Mouse (Mus musculus) stomach, embryonic 15.5 days (tissue): Measurements from ENCODE around the gene Swsap1. TPM values are rescaled to one million over a fixed set of nuclear protein-coding genes. Genes with fewer than 3 reads are reported as not detected.

Source experiments
- ATAC-seq: fragments of 200-750 bp; cut with Nextera tagmentation; 2 replicates; pipeline ENCODE4 v1.8.0; 2017; ENCODE audit warnings: low read depth, moderate number of reproducible peaks, moderate TSS enrichment; ENCODE audit not compliant: insufficient read depth, low FRiP score
- H3K27ac ChIP-seq: fragments of 300-500 bp; sonication (generic); 2 replicates; pipeline ENCODE4 v1.5.1; 2015; ENCODE audit warnings: mild to moderate bottlenecking, inconsistent platforms
- H3K27me3 ChIP-seq: fragments of 300-500 bp; sonication (generic); replicated peaks from 2 replicates; pipeline ENCODE4 v1.6.1; 2015; ENCODE audit warnings: inconsistent platforms
- H3K36me3 ChIP-seq: fragments of 300-500 bp; sonication (generic); 2 replicates; pipeline ENCODE4 v1.6.1; 2015; ENCODE audit warnings: inconsistent platforms
- H3K4me1 ChIP-seq: fragments of 300-500 bp; sonication (generic); 2 replicates; pipeline ENCODE4 v1.6.1; 2015; ENCODE audit warnings: inconsistent platforms
- H3K4me2 ChIP-seq: fragments of 300-500 bp; sonication (generic); 2 replicates; pipeline ENCODE4 v1.6.1; 2015; ENCODE audit warnings: mild to moderate bottlenecking, inconsistent platforms
- H3K4me3 ChIP-seq: fragments of 300-500 bp; sonication (generic); replicated peaks from 2 replicates; pipeline ENCODE4 v1.5.1; 2015; ENCODE audit warnings: inconsistent platforms
- H3K9ac ChIP-seq: fragments of 300-500 bp; sonication (generic); 2 replicates; pipeline ENCODE4 v1.6.1; 2015; ENCODE audit warnings: inconsistent platforms
- H3K9me3 ChIP-seq: fragments of 300-500 bp; sonication (generic); 2 replicates; pipeline ENCODE4 v1.6.1; 2016; ENCODE audit warnings: inconsistent platforms
- WGBS: fragments of 180-500 bp; shearing (Covaris S2); methylation state at CpG from one replicate; pipeline ENCODE4 v1.1.7; 2015; 5-methylcytosine and 5-hydroxymethylcytosine counted together
- polyA plus RNA-seq: library from polyadenylated mRNA; unstranded; fragments of >200 nt; fragmentation: Nextera tagmentation; extraction: Ambion mirVana; gene quantifications from 2 replicates; pipeline ENCODE4 v1.2.1, GENCODE M21; 2015

The Swsap1 gene
- polyA plus RNA-seq, 1 experiment from 2014 or later, result 6.2 TPM

GRCm38 (mm10) chr9:21955225-21955569, 358 bp upstream of the Swsap1 start:
- Histone ChIP-seq H3K9ac (no peak overlapping the region), H3K9me3 (no peaks in the 10 kb centered on the region), H3K27me3 (no peaks in the 10 kb centered on the region; the same call in 1 of the 2 replicates), H3K4me3 (peak overlapping the region; percentile 75), H3K36me3 (no peaks in the 10 kb centered on the region), H3K4me2 (peak overlapping the region; percentile 55), H3K27ac (peak overlapping the region; percentile 67), H3K4me1 (peaks cover 6% of the 10 kb centered on the region; the same call in 1 of the 2 replicates)
- peak; percentile 71 for ATAC-seq
- WGBS, result 2% methylated on average over 18 of the region's 18 CpGs

- WGBS, result 78% methylated on average over 5 of the region's 5 CpGs
- H3K4me2 ChIP-seq, result no peak overlapping the region
- no peak overlapping the region for H3K4me3 ChIP-seq
- H3K36me3 ChIP-seq, result no peaks in the 10 kb centered on the region
- H3K27me3 ChIP-seq, result peaks cover 15% of the 10 kb centered on the region
- no peak overlapping the region for H3K9ac ChIP-seq
- no peaks in the 10 kb centered on the region for H3K9me3 ChIP-seq
- no peak overlapping the region for H3K27ac ChIP-seq
- no peak for ATAC-seq
- H3K4me1 ChIP-seq, result peaks cover 30% of the 10 kb centered on the region
Measured at GRCm38 (mm10) chr9:21958372-21958771, 2.8 kb downstream of the Swsap1 start.

GRCm38 (mm10) chr9:21959244-21959643, 3.7 kb downstream of the Swsap1 start:
- WGBS, result 90% methylated on average over 7 of the region's 7 CpGs

GRCm38 (mm10) chr9:21960135-21960534, 4.6 kb downstream of the Swsap1 start:
- ATAC-seq, result no peak
- 0 out of 2 replicates have a peak overlapping the region, but pooled peaks have one; percentile 96 for H3K4me2 ChIP-seq

More at GRCm38 (mm10) chr9:21959244-21959643, 3.7 kb downstream of the Swsap1 start:
- Histone ChIP-seq H3K27me3 (peaks cover 15% of the 10 kb centered on the region), H3K4me1 (peaks cover 32% of the 10 kb centered on the region), H3K9ac (no peak overlapping the region), H3K36me3 (no peaks in the 10 kb centered on the region), H3K4me3 (no peak overlapping the region), H3K27ac (no peak overlapping the region), H3K9me3 (no peaks in the 10 kb centered on the region), H3K4me2 (no peak overlapping the region)
- ATAC-seq, result no peak

GRCm38 (mm10) chr9:21960558-21961208, 5.1 kb downstream of the Swsap1 start:
- H3K4me3 ChIP-seq, result no peak overlapping the region
- peak overlapping the region; percentile 96; the same call in 1 of the 2 replicates for H3K4me2 ChIP-seq
- ATAC-seq, result no peak
- H3K36me3 ChIP-seq, result no peaks in the 10 kb centered on the region
- peaks cover 32% of the 10 kb centered on the region for H3K4me1 ChIP-seq
- peaks cover 15% of the 10 kb centered on the region for H3K27me3 ChIP-seq
- no peaks in the 10 kb centered on the region for H3K9me3 ChIP-seq
- H3K9ac ChIP-seq, result no peak overlapping the region
- H3K27ac ChIP-seq, result no peak overlapping the region
- 11% methylated on average over 26 of the region's 26 CpGs for WGBS

More at GRCm38 (mm10) chr9:21960135-21960534, 4.6 kb downstream of the Swsap1 start:
- no peak overlapping the region for H3K4me3 ChIP-seq
- WGBS, result 50% methylated on average over 9 of the region's 9 CpGs
- no peak overlapping the region for H3K27ac ChIP-seq
- H3K4me1 ChIP-seq, result peaks cover 32% of the 10 kb centered on the region
- H3K9ac ChIP-seq, result no peak overlapping the region
- no peaks in the 10 kb centered on the region for H3K9me3 ChIP-seq
- H3K36me3 ChIP-seq, result no peaks in the 10 kb centered on the region
- H3K27me3 ChIP-seq, result peaks cover 15% of the 10 kb centered on the region

- H3K9me3 ChIP-seq, result no peaks in the 10 kb centered on the region
- no peak for ATAC-seq
- H3K4me3 ChIP-seq, result peak overlapping the region; percentile 46
- H3K27ac ChIP-seq, result no peak overlapping the region
- WGBS, result 2% methylated on average over 35 of the region's 35 CpGs
- H3K4me2 ChIP-seq, result peak overlapping the region; percentile 96
- H3K4me1 ChIP-seq, result peaks cover 29% of the 10 kb centered on the region
- no peaks in the 10 kb centered on the region for H3K36me3 ChIP-seq
- peaks cover 15% of the 10 kb centered on the region for H3K27me3 ChIP-seq
- no peak overlapping the region for H3K9ac ChIP-seq
Measured at GRCm38 (mm10) chr9:21961366-21961980, 5.9 kb downstream of the Swsap1 start.

GRCm38 (mm10) chr9:21962010-21962409, 6.5 kb downstream of the Swsap1 start:
- Histone ChIP-seq H3K9ac (peak overlapping the region; percentile 19; the same call in 1 of the 2 replicates), H3K9me3 (no peaks in the 10 kb centered on the region), H3K36me3 (no peaks in the 10 kb centered on the region), H3K27ac (no peak overlapping the region), H3K27me3 (peaks cover 15% of the 10 kb centered on the region), H3K4me2 (peak overlapping the region; percentile 96), H3K4me3 (peak overlapping the region; percentile 46), H3K4me1 (peaks cover 26% of the 10 kb centered on the region)
- WGBS, result 1% methylated on average over 15 of the region's 15 CpGs
- peak; percentile 20; the same call in 1 of the 2 replicates for ATAC-seq

- WGBS, result 3% methylated on average over 34 of the region's 34 CpGs
- H3K27ac ChIP-seq, result no peak overlapping the region
- no peaks in the 10 kb centered on the region for H3K9me3 ChIP-seq
- peaks cover 15% of the 10 kb centered on the region for H3K27me3 ChIP-seq
- H3K4me3 ChIP-seq, result peak overlapping the region; percentile 46
- H3K9ac ChIP-seq, result peak overlapping the region; percentile 19; the same call in 1 of the 2 replicates
- no peaks in the 10 kb centered on the region for H3K36me3 ChIP-seq
- peak; percentile 90 for ATAC-seq
- peak overlapping the region; percentile 96 for H3K4me2 ChIP-seq
- H3K4me1 ChIP-seq, result peaks cover 26% of the 10 kb centered on the region
Measured at GRCm38 (mm10) chr9:21962416-21963059, 7.0 kb downstream of the Swsap1 start.

GRCm38 (mm10) chr9:21963417-21963816, 7.9 kb downstream of the Swsap1 start, which contains the start of gene Epor:
TSS of gene Epor (minus strand) at chr9:21963506.
- Histone ChIP-seq H3K4me3 (peak within 1 kb of the TSS; percentile 46), H3K4me1 (peaks cover 26% of the 10 kb centered on the region), H3K9me3 (no peaks in the 10 kb centered on the region), H3K27me3 (peaks cover 15% of the 10 kb centered on the region), H3K4me2 (peak within 1 kb of the TSS; percentile 96), H3K36me3 (no peaks in the 10 kb centered on the region), H3K9ac (peak within 1 kb of the TSS; percentile 19; the same call in 1 of the 2 replicates), H3K27ac (no peak within 1 kb of the TSS)
- WGBS, result 13% methylated on average over 8 of the region's 8 CpGs
- peak; percentile 54; the same call in 1 of the 2 replicates for ATAC-seq

- no peak overlapping the region for H3K4me3 ChIP-seq
- H3K9me3 ChIP-seq, result no peaks in the 10 kb centered on the region
- H3K27me3 ChIP-seq, result no peaks in the 10 kb centered on the region
- H3K27ac ChIP-seq, result no peak overlapping the region
- no peak overlapping the region for H3K9ac ChIP-seq
- H3K4me1 ChIP-seq, result no peaks in the 10 kb centered on the region
- H3K36me3 ChIP-seq, result no peaks in the 10 kb centered on the region
- no peak for ATAC-seq
- 39% methylated on average over 6 of the region's 6 CpGs for WGBS
- no peak overlapping the region for H3K4me2 ChIP-seq
Measured at GRCm38 (mm10) chr9:21968883-21969282, 13.3 kb downstream of the Swsap1 start.

GRCm38 (mm10) chr9:21969304-21969703, 13.7 kb downstream of the Swsap1 start:
- Histone ChIP-seq H3K4me1 (no peaks in the 10 kb centered on the region), H3K4me2 (no peak overlapping the region), H3K27me3 (no peaks in the 10 kb centered on the region), H3K27ac (no peak overlapping the region), H3K36me3 (no peaks in the 10 kb centered on the region), H3K9me3 (no peaks in the 10 kb centered on the region), H3K4me3 (no peak overlapping the region), H3K9ac (no peak overlapping the region)
- no peak for ATAC-seq
- 83% methylated on average over 4 of the region's 4 CpGs for WGBS
